Mouse (Mus musculus): ENCODE measurements around the gene Kctd10. TPM values are rescaled to one million over a fixed set of nuclear protein-coding genes. Genes with fewer than 3 reads are reported as not detected.
A peak's percentile ranks its signal among the peaks of the same experiment; 100 is the strongest.

Gene Kctd10
- total RNA-seq, 4 experiments from 2014 or later: 53.3 to 58.4 (median 56.9) TPM

GRCm38 (mm10) chr5:114379763-114380162, 545 bp downstream of the Kctd10 start:
- DNase-seq (ENCODE audit: low spot score in 2 of 2): no peak

DNA sequence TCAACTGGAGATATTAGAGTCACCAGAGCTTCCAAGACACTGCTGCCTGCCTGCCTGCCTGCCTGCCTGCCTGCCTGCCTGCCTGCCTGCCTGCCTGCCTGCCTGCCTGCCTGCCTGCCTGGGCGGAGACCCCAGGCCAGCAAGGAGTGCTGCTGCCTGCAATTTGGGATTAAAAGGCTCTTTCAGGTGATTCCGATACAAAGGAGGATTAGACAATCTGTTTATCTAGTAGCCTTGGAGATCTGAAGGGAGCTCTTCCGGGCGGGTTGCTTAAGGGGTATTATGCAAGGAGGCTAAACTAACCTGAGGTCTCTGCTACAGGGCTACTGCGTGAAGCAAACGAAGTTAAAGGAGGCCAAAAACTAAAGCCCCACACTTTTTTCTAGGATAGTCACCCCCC, 1.4 kb downstream of the Kctd10 start:
- DNase-seq (ENCODE audit: low spot score in 2 of 2): no peak

DNA sequence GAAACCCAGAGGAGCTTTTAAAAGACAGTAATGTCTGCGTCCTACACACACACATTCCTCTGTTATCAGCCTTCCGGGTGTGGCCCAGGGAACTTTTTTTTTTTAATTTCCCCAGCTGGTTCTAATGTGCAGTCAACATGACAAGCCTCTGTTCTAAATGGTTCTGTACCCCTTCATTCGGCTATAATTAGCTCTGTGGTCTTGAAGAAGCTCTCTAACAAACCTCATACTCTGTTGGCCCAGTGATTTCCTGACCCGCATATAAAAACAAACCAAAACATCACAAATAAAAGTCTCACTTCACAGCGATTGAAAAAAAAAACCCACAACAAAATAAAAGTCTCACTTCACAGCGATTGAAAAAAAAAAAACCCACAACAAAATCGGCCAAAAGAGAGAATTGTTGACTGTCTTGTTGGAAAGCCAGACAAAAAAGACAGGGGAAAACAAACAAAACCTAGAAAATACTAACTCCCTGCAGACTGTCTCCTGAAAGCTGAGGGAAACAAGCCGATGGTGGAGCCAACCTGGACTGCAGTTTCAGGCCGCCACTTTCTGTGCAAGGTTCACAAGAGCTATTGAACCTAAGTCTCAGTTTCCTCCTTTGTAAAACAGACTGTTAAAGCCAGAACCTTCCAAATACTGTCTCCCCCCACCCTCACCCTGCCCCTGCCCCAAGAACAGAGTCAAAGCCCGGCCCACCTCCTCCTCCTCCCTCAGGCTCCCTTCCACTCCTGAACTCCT, 2.0 kb downstream of the Kctd10 start:
- no peak for DNase-seq (ENCODE audit: low spot score in 2 of 2)

GRCm38 (mm10) chr5:114374409-114375213, 5.7 kb downstream of the Kctd10 start:
- no peak for DNase-seq (ENCODE audit: low spot score in 2 of 2)

DNA sequence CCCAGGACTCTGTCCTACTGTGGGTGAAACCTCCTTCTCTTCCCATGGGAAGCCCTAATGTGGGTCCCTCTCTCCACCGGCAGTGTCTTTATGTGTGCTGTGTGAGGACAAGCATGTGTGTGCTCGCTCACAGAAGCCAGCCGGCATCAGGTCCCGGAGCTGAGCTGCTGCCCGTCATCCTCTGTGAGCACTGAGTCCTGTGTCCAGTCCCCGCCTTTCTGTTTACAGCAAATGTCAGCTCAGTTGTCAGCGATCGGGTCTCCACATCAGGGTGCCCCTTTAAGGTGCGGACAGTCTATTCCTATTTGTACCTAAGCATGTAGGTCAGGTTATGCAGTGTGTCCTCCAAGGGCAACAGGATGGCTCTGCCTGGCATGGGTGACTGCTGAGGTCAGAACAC, 6.7 kb downstream of the Kctd10 start:
- DNase-seq (ENCODE audit: low spot score in 2 of 2): no peak

DNA sequence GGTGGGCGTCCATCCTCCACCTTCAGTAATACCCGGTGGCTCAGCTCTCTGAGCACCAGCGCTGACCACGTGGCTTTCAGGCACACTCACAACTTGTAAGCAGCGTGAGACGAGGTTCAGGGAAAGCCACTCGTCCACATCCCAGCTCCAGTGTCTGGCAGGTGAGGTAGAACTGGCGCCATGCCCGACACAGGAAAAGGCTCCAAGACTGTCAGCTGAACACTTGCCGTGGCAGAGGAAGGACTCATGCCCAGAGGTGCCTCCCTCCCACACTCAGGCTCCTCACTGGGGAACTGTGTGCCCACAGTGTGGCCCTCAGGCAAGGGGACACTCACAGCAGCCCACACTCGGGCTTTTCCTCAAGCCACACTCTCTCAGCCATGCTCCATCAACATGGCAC, 7.1 kb downstream of the Kctd10 start:
- DNase-seq (ENCODE audit: low spot score in 2 of 2): no peak

DNA sequence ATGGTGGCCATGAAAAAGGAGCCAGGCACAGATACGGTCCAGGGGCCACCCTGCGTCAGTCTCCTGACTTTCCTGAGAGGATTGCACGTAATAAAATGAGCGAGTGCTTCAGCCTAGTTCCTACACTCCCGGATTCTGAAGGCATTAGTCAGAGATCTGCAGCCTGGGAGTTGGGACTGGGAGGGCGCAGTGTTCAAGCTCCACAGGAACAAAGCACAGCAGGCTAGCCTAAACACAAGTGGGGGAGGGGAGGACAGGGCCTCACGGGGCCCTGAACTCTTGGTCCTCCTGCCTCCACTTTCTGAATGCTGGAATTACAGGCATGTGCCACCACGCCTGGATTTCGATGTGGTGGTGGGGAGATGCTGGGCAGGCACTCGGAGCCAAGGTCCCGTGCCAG, 7.7 kb downstream of the Kctd10 start:
- DNase-seq (ENCODE audit: low spot score in 2 of 2): no peak

DNA sequence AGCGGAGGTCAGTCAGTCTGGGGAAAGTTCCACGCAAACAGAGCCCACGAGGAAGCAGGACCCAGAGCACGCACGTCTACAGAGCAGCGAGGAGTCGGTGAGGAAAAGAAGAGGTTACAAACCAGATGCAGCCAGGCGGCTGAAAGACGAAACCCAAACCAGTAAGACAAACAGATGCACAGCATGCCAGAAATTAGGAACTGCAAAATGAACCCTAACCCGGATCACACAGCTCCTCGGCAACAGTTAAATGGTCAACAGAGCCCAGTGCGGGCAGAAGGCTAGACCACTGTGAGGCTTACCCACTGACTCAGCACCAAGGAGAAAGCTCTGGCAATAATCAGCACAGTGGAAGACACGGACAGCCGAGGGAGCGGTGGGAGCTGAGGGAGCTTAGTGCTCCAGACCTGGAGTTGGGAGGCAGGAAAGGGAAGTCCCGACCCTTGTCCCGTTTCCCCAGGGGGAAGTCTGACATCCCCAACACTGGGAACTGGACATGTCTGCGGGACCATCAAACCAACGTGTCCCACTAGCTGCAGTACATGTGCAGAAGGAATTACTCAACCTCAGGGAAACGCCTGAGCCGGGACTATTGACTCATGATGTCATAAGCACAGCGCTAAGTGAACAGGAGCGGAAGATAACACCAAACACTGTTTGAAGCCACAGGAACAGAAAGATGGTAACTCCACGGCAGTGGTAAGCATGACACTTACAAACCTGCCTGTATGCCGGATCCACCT, 8.4 kb downstream of the Kctd10 start:
- DNase-seq (ENCODE audit: low spot score in 2 of 2): no peak

- DNase-seq (ENCODE audit: low spot score in 2 of 2): no peak
Observed at GRCm38 (mm10) chr5:114371331-114371730, 9.0 kb downstream of the Kctd10 start.

DNA sequence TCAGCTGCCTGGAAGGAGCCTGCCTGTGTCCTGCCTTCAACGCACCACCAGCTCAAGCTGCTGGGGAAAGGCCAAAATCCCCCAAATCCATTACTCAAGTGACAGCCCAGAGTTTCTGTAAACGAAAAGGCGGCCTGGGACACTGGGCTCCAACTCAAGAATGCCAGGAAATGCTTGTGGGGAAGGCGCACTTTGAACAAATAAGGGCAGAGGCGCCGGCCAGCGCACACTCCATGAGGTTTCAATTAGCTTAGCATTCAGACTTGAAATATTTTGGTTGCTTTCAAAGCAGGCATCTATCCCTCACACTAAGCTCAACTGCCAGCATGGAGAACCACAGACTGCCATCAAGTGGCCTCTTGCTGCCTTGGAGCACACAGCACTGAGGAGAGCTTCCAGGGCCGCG, 9.9 kb downstream of the Kctd10 start:
- DNase-seq (ENCODE audit: low spot score in 2 of 2): no peak

DNA sequence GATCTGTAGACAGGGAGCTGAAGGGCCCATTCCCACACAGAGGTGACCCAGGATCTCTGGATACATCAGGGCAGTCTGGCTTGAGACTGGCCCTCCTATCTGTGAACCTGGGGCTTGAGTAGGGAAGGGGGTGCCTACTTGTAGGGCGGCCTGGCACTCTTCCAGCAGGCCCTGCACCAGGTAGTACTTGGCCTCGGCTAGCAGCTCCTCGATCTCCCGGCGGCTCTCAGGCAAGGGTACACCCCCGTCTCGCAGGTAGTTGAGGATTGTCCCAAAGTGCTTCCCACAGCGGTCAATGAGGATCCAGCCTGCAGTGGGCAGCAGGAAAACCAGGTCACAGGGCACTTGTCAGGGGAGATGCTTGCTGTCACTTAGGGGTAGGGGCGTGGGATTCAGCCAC, 10.4 kb downstream of the Kctd10 start:
- DNase-seq (ENCODE audit: low spot score in 2 of 2): no peak

- no peak for DNase-seq (ENCODE audit: low spot score in 2 of 2)
Observed at GRCm38 (mm10) chr5:114368803-114369496, 11.4 kb downstream of the Kctd10 start.

GRCm38 (mm10) chr5:114368121-114368520, 12.2 kb downstream of the Kctd10 start:
- no peak for DNase-seq (ENCODE audit: low spot score in 2 of 2)

DNA sequence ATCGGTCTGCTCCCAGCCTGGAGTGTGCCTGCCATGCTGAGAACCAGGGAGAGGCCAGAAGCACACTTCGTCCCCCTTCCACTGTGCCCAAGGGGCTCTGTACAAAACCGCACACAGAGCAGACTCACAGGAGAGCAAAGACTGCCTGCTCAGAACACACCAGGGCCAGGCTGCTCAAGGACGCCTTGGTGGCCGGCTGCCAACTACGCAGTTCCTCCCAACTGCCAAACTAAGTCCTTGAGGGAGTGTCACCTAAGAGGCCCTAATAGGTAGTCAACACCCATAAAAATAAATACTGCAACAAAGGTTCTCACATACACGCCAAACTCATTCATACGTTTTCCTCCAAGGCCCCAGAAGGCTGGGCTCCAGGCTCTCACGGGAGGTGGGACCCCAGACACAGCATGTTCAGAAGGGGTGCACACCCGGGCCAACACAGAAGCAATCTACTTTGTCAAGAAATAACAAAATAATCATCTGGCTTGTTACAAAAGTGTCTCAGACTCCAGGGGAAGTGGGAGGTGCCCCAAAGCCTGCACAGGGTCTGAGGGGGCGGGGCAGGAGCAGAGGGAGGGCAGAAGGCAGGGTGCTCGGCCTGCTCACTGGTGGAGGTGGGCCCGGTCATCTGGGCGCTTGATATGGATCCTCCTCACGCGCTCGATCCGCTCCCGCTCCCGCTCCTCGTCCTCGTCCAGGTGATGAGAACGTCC, 15.1 kb downstream of the Kctd10 start:
- no peak for DNase-seq (ENCODE audit: low spot score in 2 of 2)

DNA sequence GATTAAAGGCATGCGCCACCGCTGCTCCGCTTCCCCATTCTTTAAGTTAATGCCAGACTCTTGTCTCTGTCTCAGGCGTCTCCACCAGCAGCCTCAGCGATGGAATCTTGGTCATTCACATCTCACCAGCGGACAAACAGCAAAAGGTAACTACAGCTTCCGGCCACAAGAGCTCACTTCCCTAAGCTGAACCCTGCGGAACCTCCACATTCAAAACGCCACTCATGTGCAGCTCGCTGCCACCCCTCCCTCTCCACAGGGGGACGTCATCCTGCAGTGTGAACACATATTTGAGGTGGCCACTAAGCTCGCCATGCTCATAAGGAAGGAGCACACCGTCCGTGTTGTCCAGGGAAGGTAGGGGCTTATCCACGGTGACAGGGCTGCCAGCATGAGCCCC, 19.3 kb downstream of the Kctd10 start:
- DNase-seq (ENCODE audit: low spot score in 2 of 2): no peak

- DNase-seq (ENCODE audit: low spot score in 2 of 2): no peak
Observed at GRCm38 (mm10) chr5:114359586-114359985, 20.7 kb downstream of the Kctd10 start.

DNA sequence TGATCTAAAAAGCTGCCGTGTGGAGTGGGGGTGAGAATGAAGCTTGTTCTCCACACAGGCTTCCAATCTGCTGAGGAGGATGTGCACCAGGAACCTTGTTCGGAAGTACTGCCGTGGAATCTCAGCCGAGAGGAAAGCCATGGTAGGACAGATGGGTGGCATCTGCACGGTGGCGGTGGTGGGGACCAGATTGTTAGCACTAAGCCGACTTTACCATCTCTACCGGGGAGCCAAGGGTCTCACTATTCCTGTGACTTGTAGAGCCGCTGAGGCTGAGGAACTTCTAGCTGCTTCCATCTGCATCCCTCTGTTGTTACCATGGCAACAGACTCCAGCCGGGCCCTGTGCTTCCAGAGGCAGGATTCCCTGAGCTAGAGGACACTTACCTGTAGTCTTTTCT, 21.5 kb downstream of the Kctd10 start:
- DNase-seq (ENCODE audit: low spot score in 2 of 2): peak; percentile 33 to 71

DNA sequence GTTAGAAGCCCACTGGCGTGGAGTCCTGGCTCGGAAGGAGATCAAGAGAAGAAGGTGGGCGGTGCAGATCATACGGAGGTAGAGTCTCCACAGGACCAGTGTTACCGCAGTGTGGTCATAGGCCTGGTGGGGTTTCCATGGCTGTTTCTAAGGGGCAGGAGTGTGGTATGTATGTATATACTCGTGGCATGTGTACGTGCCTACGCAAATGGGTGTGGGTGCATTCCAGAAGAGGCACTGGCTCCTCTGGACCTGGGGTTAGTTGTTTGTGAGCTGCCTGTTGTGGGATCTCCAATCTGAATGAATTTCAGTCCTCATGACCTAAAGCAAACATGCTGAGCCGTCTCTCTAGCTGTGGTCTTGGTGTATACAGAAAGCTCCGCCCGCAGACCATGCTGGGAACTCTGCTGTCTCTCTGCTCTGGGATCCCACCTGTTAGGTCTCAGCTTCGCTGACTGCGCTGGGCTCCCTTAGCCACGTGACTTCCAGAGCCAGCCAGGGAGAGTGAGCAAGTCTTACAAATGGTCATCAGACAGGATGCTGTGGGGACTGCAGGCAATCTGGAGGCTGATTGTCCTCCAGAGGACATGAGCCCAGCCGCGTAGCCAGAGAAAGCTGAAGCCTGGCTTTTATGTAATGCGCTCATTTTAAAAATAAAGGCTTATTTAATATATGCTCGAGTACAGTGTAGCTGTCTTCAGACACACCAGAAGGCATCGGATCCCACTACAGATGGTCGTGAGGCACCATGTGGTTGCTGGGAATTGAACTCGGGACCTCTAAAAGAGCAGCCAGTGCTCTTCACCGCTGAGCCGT, 23.2 kb downstream of the Kctd10 start:
- DNase-seq (ENCODE audit: low spot score in 2 of 2): peak in 1 of 2 experiments; percentile 50

DNA sequence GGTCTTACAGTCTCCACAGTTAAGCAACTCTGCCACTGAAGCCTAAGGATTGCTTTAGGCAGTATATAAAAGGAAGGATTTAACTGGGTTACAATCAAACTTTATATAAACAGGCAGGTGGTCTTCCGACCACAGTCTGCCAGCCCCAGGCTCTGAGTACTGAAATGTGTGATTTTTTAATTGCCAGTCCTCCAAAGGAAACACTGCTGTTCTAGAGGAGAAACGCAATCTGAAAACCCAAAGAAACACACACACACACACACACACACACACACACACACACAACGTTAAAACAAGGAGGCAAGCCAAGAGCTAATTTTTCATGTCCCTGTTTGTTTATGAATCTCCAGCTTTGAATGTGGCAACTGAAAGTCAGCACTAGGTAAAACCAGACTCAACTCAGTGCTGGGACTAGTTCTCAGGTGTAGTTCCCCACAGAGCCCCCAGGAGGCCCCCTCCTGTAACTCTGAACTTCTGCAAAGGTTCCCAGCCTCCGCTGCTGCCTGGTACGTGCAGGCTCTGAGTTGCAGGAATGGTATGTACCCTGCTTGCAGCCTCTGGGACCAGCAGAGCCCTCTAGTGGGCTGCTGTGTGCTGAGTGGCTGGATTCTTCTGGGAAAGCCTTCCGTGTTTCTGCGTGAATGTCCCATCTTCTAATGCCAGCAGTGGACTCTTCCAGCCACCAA, 23.9 kb downstream of the Kctd10 start:
- peak; percentile 51 to 67 for DNase-seq (ENCODE audit: low spot score in 2 of 2)

Measured in left cerebral cortex, adult 8-10 months (tissue).